Mouse (Mus musculus) kidney, adult 2 months (tissue): ENCODE data around the gene Cacna1a. TPM values are rescaled to one million over a fixed set of nuclear protein-coding genes. Genes with fewer than 3 reads are reported as not detected.
A peak's percentile ranks its signal among the peaks of the same experiment; 100 is the strongest.

Experiments used
- DNase-seq: peaks from one replicate; pipeline ENCODE4 v3.0.0; 2021
- H3K27ac ChIP-seq: fragments of 200-500 bp; 2 replicates; pipeline ENCODE4 v1.5.1; 2012; ENCODE audit warnings: low read depth, low read length, control low read depth, inconsistent platforms; ENCODE audit not compliant: insufficient read depth
- H3K27me3 ChIP-seq: fragments of 200-500 bp; replicated peaks from 2 replicates; pipeline ENCODE4 v1.6.1; 2012; ENCODE audit warnings: mild to moderate bottlenecking, moderate library complexity, low read length, inconsistent platforms; ENCODE audit not compliant: control insufficient read depth, insufficient read depth
- H3K36me3 ChIP-seq: fragments of 200-500 bp; 2 replicates; pipeline ENCODE4 v1.6.1; 2012; ENCODE audit warnings: mild to moderate bottlenecking, moderate library complexity, low read length, inconsistent platforms; ENCODE audit not compliant: control insufficient read depth, insufficient read depth
- H3K4me1 ChIP-seq: fragments of 200-500 bp; 2 replicates; pipeline ENCODE4 v1.6.1; 2011; ENCODE audit warnings: low read length; ENCODE audit not compliant: control insufficient read depth, insufficient read depth
- H3K4me3 ChIP-seq: fragments of 200-500 bp; 2 replicates; pipeline ENCODE4 v1.5.1; 2011; ENCODE audit warnings: mild to moderate bottlenecking, low read depth, low read length, control low read depth; ENCODE audit not compliant: insufficient read depth
- CTCF ChIP-seq: fragments of 200-500 bp; conservative IDR thresholded peaks from 2 replicates; pipeline ENCODE4 v1.5.1; 2011; ENCODE audit warnings: low read depth, mild to moderate bottlenecking, control low read depth, low read length, moderate library complexity, mixed read lengths; ENCODE audit not compliant: insufficient read depth, insufficient read length
- POLR2A ChIP-seq: fragments of 200-500 bp; IDR thresholded peaks from one replicate; pipeline ENCODE4 v1.6.1; 2011; ENCODE audit warnings: low read depth, low read length, control low read depth
- WGBS: fragments of 180-500 bp; shearing (Covaris S2); methylation state at CpG from one replicate; pipeline ENCODE4 v1.1.7; 2018; 5-methylcytosine and 5-hydroxymethylcytosine counted together
- polyA plus RNA-seq: library from polyadenylated mRNA; depleted of rRNA; stranded (reverse); fragments of >200 nt; gene quantifications from 2 replicates; pipeline ENCODE4 v1.2.3, GENCODE M21; 2012

The Cacna1a gene
- polyA plus RNA-seq, 1 experiment: 6.8 TPM

GRCm38 (mm10) chr8:84413886-84414851 is 25.9 kb downstream of the Cacna1a start:
- Histone ChIP-seq H3K27ac (no peak overlapping the region), H3K4me3 (peak overlapping the region; percentile 52), H3K27me3 (peaks cover 5% of the 10 kb centered on the region), H3K4me1 (no peaks in the 10 kb centered on the region), H3K36me3 (no peaks in the 10 kb centered on the region)
- no peak for TF ChIP-seq POLR2A
- TF ChIP-seq CTCF: no peak
- peak; percentile 21 for DNase-seq
- WGBS: 3% methylated on average over 71 of the region's 72 CpGs

DNA sequence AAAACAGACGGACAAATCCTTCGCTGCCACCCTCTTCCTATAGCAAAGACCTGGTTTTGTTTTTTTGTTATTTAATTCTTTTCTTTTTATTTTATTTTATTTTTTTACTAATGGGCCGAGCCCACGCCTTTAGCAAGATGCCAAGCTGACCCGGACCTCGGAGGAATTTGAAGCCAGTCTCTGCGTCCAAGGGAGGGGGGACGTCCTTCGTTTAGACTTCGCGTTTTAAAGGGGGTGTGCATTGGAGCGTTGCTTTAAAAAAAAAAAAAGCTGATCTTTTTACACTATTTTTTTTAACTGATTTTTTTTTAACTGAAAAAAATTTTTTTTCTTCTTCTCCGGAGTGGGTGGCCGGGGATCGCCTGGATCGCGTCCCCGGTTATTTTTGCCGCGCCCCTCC is 26.7 kb downstream of the Cacna1a start:
- Histone ChIP-seq H3K4me1 (no peaks in the 10 kb centered on the region), H3K27ac (no peak overlapping the region), H3K27me3 (peaks cover 5% of the 10 kb centered on the region), H3K36me3 (no peaks in the 10 kb centered on the region), H3K4me3 (peak overlapping the region; percentile 52)
- peak; percentile 3 for DNase-seq
- WGBS: under 1% methylated on average over 19 of the region's 20 CpGs
- TF ChIP-seq CTCF: no peak

- DNase-seq: peak; percentile 16
- H3K4me3 ChIP-seq: peak overlapping the region; percentile 59
- WGBS: under 1% methylated on average over 60 of the region's 64 CpGs
- H3K36me3 ChIP-seq: no peaks in the 10 kb centered on the region
- H3K27me3 ChIP-seq: peaks cover 5% of the 10 kb centered on the region
- H3K27ac ChIP-seq: no peak overlapping the region
- no peaks in the 10 kb centered on the region for H3K4me1 ChIP-seq
- TF ChIP-seq CTCF (no peak), POLR2A (no peak)
These were observed 27.2 kb downstream of the Cacna1a start for GRCm38 (mm10) chr8:84415378-84415898.

- 31% methylated on average over 14 of the region's 14 CpGs for WGBS
- H3K27ac ChIP-seq: no peak overlapping the region
- TF ChIP-seq CTCF (no peak), POLR2A (no peak)
- no peak for DNase-seq
- no peaks in the 10 kb centered on the region for H3K4me1 ChIP-seq
- peaks cover 5% of the 10 kb centered on the region for H3K27me3 ChIP-seq
- no peaks in the 10 kb centered on the region for H3K36me3 ChIP-seq
- H3K4me3 ChIP-seq: no peak overlapping the region; the same call in 1 of the 2 replicates
These were observed 27.8 kb downstream of the Cacna1a start for GRCm38 (mm10) chr8:84416041-84416440.

DNA sequence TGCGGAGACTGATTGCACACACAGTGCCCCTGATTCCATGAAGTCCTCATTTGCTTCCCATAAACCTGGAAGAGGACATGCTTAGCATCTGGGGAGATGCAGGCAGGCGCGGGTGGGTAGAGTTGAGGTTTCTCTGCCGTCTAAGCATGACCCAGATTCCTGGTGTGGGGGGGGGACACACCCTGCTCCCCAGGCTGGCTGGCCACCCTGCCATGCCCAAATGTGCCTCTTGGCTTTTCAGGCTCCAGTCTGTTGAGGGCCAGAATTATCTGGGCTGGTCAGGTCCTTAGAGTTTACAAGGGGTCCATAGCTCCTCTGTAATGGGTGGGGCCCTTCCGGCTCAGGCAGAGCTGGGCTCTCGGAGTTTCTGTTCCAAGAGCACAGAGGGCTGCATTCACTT is 28.7 kb downstream of the Cacna1a start:
- H3K27ac ChIP-seq: no peak overlapping the region
- WGBS: 81% methylated on average over 6 of the region's 6 CpGs
- DNase-seq: no peak
- H3K27me3 ChIP-seq: peaks cover 5% of the 10 kb centered on the region
- TF ChIP-seq CTCF (no peak), POLR2A (no peak)
- H3K36me3 ChIP-seq: no peaks in the 10 kb centered on the region
- H3K4me1 ChIP-seq: no peaks in the 10 kb centered on the region
- no peak overlapping the region for H3K4me3 ChIP-seq

GRCm38 (mm10) chr8:84417840-84418239 is 29.6 kb downstream of the Cacna1a start:
- H3K27me3 ChIP-seq: peaks cover 5% of the 10 kb centered on the region
- no peaks in the 10 kb centered on the region for H3K4me1 ChIP-seq
- 59% methylated on average over 5 of the region's 5 CpGs for WGBS
- H3K4me3 ChIP-seq: no peak overlapping the region
- H3K36me3 ChIP-seq: no peaks in the 10 kb centered on the region
- no peak for DNase-seq
- H3K27ac ChIP-seq: no peak overlapping the region
- TF ChIP-seq POLR2A (no peak), CTCF (no peak)

GRCm38 (mm10) chr8:84424426-84424825 is 36.2 kb downstream of the Cacna1a start:
- no peaks in the 10 kb centered on the region for H3K4me1 ChIP-seq
- DNase-seq: no peak
- H3K27ac ChIP-seq: no peak overlapping the region
- no peak overlapping the region for H3K4me3 ChIP-seq
- H3K36me3 ChIP-seq: no peaks in the 10 kb centered on the region
- no peaks in the 10 kb centered on the region for H3K27me3 ChIP-seq
- WGBS: 72% methylated on average over 3 of the region's 3 CpGs
- TF ChIP-seq CTCF (no peak), POLR2A (no peak)
